Mouse (Mus musculus) intestine, embryonic 14.5 days (tissue): ENCODE measurements around the gene Tbck. TPM values are rescaled to one million over a fixed set of nuclear protein-coding genes. Genes with fewer than 3 reads are reported as not detected.

Experiments
- ATAC-seq: fragments of 200-750 bp; cut with Nextera tagmentation; replicated peaks from 2 replicates; pipeline ENCODE4 v1.8.0; 2017; ENCODE audit warnings: low read depth, moderate number of reproducible peaks, moderate TSS enrichment, moderate library complexity; ENCODE audit not compliant: low FRiP score, low TSS enrichment
- DNase-seq: peaks from one replicate; pipeline ENCODE4 v3.0.0-alpha.2; 2018; ENCODE audit warnings: low spot score
- H3K27ac ChIP-seq: fragments of 300-500 bp; sonication (generic); 2 replicates; pipeline ENCODE4 v1.5.1; 2014; ENCODE audit warnings: low read depth, mild to moderate bottlenecking, control low read depth
- H3K27me3 ChIP-seq: fragments of 300-500 bp; sonication (generic); replicated peaks from 2 replicates; pipeline ENCODE4 v1.6.1; 2014; ENCODE audit warnings: low read length, control low read depth; ENCODE audit not compliant: control insufficient read depth, insufficient read depth
- H3K36me3 ChIP-seq: fragments of 300-500 bp; sonication (generic); 2 replicates; pipeline ENCODE4 v1.6.1; 2014; ENCODE audit warnings: low read length, control low read depth; ENCODE audit not compliant: control insufficient read depth, insufficient read depth
- H3K4me1 ChIP-seq: fragments of 300-500 bp; sonication (generic); replicated peaks from 2 replicates; pipeline ENCODE4 v1.6.1; 2014; ENCODE audit warnings: low read length, control low read depth, mixed read lengths; ENCODE audit not compliant: control insufficient read depth, insufficient read depth
- H3K4me2 ChIP-seq: fragments of 300-500 bp; sonication (generic); 2 replicates; pipeline ENCODE4 v1.6.1; 2014; ENCODE audit warnings: low read length
- H3K4me3 ChIP-seq: fragments of 300-500 bp; sonication (generic); 2 replicates; pipeline ENCODE4 v1.5.1; 2014; ENCODE audit warnings: low read depth, low read length, control low read depth, mixed read lengths
- H3K9ac ChIP-seq: fragments of 300-500 bp; sonication (generic); 2 replicates; pipeline ENCODE4 v1.6.1; 2014; ENCODE audit warnings: mild to moderate bottlenecking, low read length
- H3K9me3 ChIP-seq: fragments of 300-500 bp; sonication (generic); 2 replicates; pipeline ENCODE4 v1.6.1; 2016; ENCODE audit warnings: low read length, control low read depth; ENCODE audit not compliant: control insufficient read depth
- WGBS: fragments of 180-500 bp; shearing (Covaris S2); extraction: QIAGEN DNeasy Blood & Tissue Kit; methylation state at CpG from one replicate; pipeline ENCODE4 v1.1.7; 2014; 5-methylcytosine and 5-hydroxymethylcytosine counted together
- polyA plus RNA-seq: library from polyadenylated mRNA; unstranded; fragments of >200 nt; fragmentation: Nextera tagmentation; extraction: Ambion mirVana; gene quantifications from 2 replicates; pipeline ENCODE4 v1.2.1, GENCODE M21; 2014

The Tbck gene
- polyA plus RNA-seq, 1 experiment from 2014 or later: 17.6 TPM

- no peak overlapping the region for H3K27ac ChIP-seq
- DNase-seq (no peak), ATAC-seq (no peak)
- H3K9ac ChIP-seq: no peak overlapping the region
- no peaks in the 10 kb centered on the region for H3K4me1 ChIP-seq
- H3K9me3 ChIP-seq: no peaks in the 10 kb centered on the region
- no peaks in the 10 kb centered on the region for H3K27me3 ChIP-seq
- H3K36me3 ChIP-seq: no peaks in the 10 kb centered on the region
- H3K4me3 ChIP-seq: no peak overlapping the region
- no peak overlapping the region for H3K4me2 ChIP-seq
- WGBS: 78% methylated on average over 7 of the region's 7 CpGs
These were observed 92.7 kb downstream of the Tbck start for GRCm38 (mm10) chr3:132776686-132777085.

DNA sequence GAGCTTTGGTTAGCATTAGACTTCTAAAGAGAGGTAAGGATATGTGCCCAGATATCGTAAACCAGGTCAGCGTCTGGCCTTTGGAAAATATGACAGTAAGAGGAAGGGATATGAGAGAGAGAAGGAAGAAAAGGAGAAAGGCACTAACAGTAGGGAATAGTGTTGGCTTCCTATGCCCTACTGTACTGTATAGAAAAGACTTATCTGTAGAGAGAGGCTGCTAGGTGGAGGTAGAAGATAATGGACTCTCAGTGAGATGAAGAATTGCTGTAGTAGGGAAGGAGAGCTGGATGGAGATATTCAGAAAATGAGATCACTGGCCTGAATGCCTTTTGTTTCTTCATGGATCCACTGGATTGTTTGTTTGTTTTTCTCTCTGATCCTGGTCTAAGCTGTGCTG is 97.2 kb downstream of the Tbck start:
- H3K27me3 ChIP-seq: no peaks in the 10 kb centered on the region
- no peak overlapping the region for H3K27ac ChIP-seq
- no peaks in the 10 kb centered on the region for H3K9me3 ChIP-seq
- no peaks in the 10 kb centered on the region for H3K36me3 ChIP-seq
- no peaks in the 10 kb centered on the region for H3K4me1 ChIP-seq
- DNase-seq: no peak
- 94% methylated on average over 2 of the region's 2 CpGs for WGBS
- H3K9ac ChIP-seq: no peak overlapping the region
- ATAC-seq: no peak
- no peak overlapping the region for H3K4me3 ChIP-seq
- no peak overlapping the region for H3K4me2 ChIP-seq

DNA sequence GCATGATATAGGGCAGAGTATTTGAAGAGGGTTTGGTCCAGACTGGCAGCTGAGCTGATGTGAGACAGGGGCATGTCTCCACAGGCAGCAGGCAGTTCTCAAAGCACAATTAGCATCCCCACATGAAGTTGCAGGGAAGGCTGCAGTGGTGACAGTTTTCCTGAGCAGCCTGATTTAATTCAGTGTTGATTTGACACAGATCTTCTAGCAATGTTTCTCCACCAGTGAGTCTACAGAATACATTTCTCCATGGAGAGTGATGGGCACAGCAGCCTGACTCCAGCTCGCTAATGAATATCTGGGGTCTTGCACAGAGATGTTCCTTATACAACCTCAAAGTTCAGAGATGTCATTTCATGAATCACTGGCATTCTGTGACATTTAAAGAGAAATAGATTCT is 99.1 kb downstream of the Tbck start:
- no peak overlapping the region for H3K4me2 ChIP-seq
- H3K36me3 ChIP-seq: no peaks in the 10 kb centered on the region
- no peak for DNase-seq
- H3K9me3 ChIP-seq: no peaks in the 10 kb centered on the region
- H3K27me3 ChIP-seq: no peaks in the 10 kb centered on the region
- WGBS: 79% methylated on average over 1 of the region's 1 CpGs
- no peak overlapping the region for H3K27ac ChIP-seq
- no peak for ATAC-seq
- no peaks in the 10 kb centered on the region for H3K4me1 ChIP-seq
- no peak overlapping the region for H3K4me3 ChIP-seq
- H3K9ac ChIP-seq: no peak overlapping the region

DNA sequence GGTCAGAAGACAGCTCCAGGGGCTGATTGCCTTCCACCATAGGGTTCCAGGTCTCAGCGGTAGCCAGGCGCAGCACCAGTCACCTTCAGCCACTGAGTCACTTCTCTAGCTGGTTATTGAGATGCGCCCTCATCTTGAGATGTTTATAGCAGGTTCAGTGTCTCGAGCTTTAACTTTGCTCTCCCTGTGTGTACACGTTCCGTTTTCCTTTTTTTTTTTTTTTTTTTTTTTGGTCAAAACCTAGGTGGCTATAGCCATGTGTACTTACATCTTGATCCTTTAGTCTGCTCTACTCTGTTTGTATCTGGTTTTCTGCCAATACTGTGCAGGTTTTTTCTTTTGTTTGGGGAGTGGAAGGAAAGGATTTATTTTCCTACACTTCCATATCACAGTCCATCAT is 100.8 kb downstream of the Tbck start:
- no peak overlapping the region for H3K27ac ChIP-seq
- H3K27me3 ChIP-seq: no peaks in the 10 kb centered on the region
- WGBS: 82% methylated on average over 6 of the region's 6 CpGs
- DNase-seq: no peak
- no peak overlapping the region for H3K4me3 ChIP-seq
- H3K9ac ChIP-seq: no peak overlapping the region
- no peaks in the 10 kb centered on the region for H3K4me1 ChIP-seq
- no peaks in the 10 kb centered on the region for H3K9me3 ChIP-seq
- no peak for ATAC-seq
- H3K4me2 ChIP-seq: no peak overlapping the region
- H3K36me3 ChIP-seq: no peaks in the 10 kb centered on the region

GRCm38 (mm10) chr3:132786690-132787089 is 102.7 kb downstream of the Tbck start:
- Histone ChIP-seq H3K27me3 (no peaks in the 10 kb centered on the region), H3K27ac (no peak overlapping the region), H3K36me3 (no peaks in the 10 kb centered on the region), H3K9me3 (no peaks in the 10 kb centered on the region), H3K4me2 (no peak overlapping the region), H3K9ac (no peak overlapping the region), H3K4me3 (no peak overlapping the region), H3K4me1 (no peaks in the 10 kb centered on the region)
- ATAC-seq (no peak), DNase-seq (no peak)
- WGBS: 93% methylated on average over 3 of the region's 3 CpGs

DNA sequence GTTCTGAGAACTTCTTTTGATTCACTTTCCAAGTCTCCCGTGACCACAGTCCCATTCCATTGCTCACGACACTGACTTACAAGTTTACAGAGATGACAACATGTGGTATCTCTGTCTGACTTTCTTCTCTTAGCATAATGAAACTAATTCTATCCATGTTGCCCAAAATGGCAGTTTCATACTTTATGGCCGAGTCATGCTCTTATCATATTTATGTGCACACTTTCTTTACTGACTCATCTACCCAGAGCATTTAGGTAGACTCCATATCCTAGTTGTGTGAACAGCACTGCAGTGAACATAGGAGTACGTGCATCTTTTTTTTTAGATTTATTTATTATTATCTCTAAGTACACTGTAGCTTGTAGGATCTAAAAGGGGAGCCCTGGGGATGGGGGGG is 103.8 kb downstream of the Tbck start:
- Histone ChIP-seq H3K9me3 (no peaks in the 10 kb centered on the region), H3K4me3 (no peak overlapping the region), H3K4me2 (no peak overlapping the region), H3K9ac (no peak overlapping the region), H3K4me1 (no peaks in the 10 kb centered on the region), H3K27me3 (no peaks in the 10 kb centered on the region), H3K27ac (no peak overlapping the region), H3K36me3 (no peaks in the 10 kb centered on the region)
- WGBS: 90% methylated on average over 4 of the region's 4 CpGs
- DNase-seq: no peak
- no peak for ATAC-seq

DNA sequence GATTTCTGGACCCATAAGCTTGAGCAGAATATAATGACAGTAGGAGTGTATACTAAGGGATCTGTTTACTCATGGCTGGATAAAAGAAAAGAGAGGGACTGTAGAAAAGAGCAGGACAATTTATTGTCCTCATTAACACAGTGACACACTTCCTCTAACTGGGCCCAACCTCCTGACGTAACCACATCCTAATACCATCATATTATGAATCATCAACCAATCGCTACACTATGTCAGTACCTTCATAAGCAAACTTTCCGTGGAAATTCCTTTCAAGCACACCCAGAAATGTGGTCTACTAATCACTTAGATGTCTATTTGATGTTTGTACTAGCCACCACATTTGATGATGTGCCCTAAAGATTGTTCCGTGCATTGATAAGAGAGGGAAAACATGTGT is 107.2 kb downstream of the Tbck start:
- no peaks in the 10 kb centered on the region for H3K36me3 ChIP-seq
- 73% methylated on average over 4 of the region's 4 CpGs for WGBS
- H3K9ac ChIP-seq: no peak overlapping the region
- no peaks in the 10 kb centered on the region for H3K27me3 ChIP-seq
- H3K27ac ChIP-seq: no peak overlapping the region
- no peak overlapping the region for H3K4me2 ChIP-seq
- no peaks in the 10 kb centered on the region for H3K9me3 ChIP-seq
- ATAC-seq (no peak), DNase-seq (no peak)
- H3K4me3 ChIP-seq: no peak overlapping the region
- no peaks in the 10 kb centered on the region for H3K4me1 ChIP-seq

GRCm38 (mm10) chr3:132800196-132800595 is 116.3 kb downstream of the Tbck start:
- no peaks in the 10 kb centered on the region for H3K9me3 ChIP-seq
- H3K4me3 ChIP-seq: no peak overlapping the region
- no peak overlapping the region for H3K9ac ChIP-seq
- 69% methylated on average over 1 of the region's 1 CpGs for WGBS
- no peak overlapping the region for H3K27ac ChIP-seq
- no peak for DNase-seq
- H3K36me3 ChIP-seq: peaks cover 18% of the 10 kb centered on the region
- H3K4me2 ChIP-seq: no peak overlapping the region
- ATAC-seq: no peak
- H3K4me1 ChIP-seq: no peaks in the 10 kb centered on the region
- H3K27me3 ChIP-seq: no peaks in the 10 kb centered on the region

GRCm38 (mm10) chr3:132801910-132802309 is 118.0 kb downstream of the Tbck start:
- no peak overlapping the region for H3K4me3 ChIP-seq
- no peak for ATAC-seq
- H3K4me1 ChIP-seq: no peaks in the 10 kb centered on the region
- H3K27me3 ChIP-seq: no peaks in the 10 kb centered on the region
- 88% methylated on average over 3 of the region's 3 CpGs for WGBS
- DNase-seq: no peak
- H3K27ac ChIP-seq: no peak overlapping the region
- H3K9ac ChIP-seq: no peak overlapping the region
- no peak overlapping the region for H3K4me2 ChIP-seq
- H3K9me3 ChIP-seq: no peaks in the 10 kb centered on the region
- H3K36me3 ChIP-seq: peaks cover 18% of the 10 kb centered on the region
